Mouse (Mus musculus): ENCODE results near the gene Cd8b1. TPM values are rescaled to one million over a fixed set of nuclear protein-coding genes. Genes with fewer than 3 reads are reported as not detected.

Gene Cd8b1
- polyA plus RNA-seq, 1 experiment from 2014 or later: not detected

DNA sequence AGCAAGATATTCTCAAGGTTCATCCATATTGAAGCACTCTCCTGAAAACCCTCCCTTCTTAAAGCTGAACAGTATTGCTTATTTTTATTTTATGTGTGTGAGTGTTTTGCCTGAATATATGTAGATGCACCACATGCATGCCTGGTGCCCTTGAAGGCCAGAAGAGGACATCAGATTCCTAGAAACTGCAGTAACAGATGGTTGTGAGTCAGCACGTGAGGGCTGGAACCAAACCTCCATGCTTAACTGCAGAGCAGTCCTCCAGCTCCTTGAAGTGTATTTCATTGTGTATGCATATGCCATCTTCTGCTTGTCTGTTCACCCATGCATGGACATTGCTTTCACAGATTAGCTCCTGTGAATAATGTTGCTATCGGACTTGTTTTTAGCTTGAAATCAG is 41.4 kb downstream of the Cd8b1 start:
- TF ChIP-seq CTCF (IDR thresholded peaks at IDR 0.05; ENCODE audit: low read depth) (no peak), EP300 (IDR thresholded peaks at IDR 0.05; ENCODE audit: low read depth) (no peak)
- ATAC-seq: no peak

DNA sequence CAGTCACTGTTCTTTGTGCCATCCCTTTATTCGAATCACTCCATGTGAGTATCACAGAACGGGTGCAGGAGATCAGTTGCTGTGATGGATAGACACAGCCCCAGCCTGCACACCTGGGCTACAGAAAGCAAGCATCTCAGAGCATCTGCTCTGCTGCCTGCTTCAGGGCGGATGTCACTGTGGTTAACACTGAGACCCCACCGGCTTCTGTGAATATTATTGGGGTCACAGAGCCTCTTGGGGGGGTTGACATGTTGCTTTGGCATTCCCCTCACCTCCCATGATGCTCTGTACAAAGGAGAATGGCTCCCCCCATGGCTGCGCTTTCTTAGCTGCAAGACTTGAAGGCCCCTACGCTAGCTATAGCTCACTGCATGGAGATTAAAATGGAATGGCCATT is 46.8 kb downstream of the Cd8b1 start:
- Histone ChIP-seq H3K4me2 (ENCODE audit: low read depth, low read length) (no peak overlapping the region), H3K9me3 (ENCODE audit: low read length) (no peaks in the 10 kb centered on the region), H3K4me1 (ENCODE audit: insufficient read depth) (no peaks in the 10 kb centered on the region), H3K27me3 (ENCODE audit: insufficient read depth, low read length) (no peaks in the 10 kb centered on the region), H3K36me3 (replicated peaks; ENCODE audit: insufficient read depth, low read length) (no peaks in the 10 kb centered on the region), H3K27ac (ENCODE audit: low read depth) (no peak overlapping the region), H3K9ac (replicated peaks) (no peak overlapping the region), H3K4me3 (ENCODE audit: low read depth, low read length) (no peak overlapping the region)
- ATAC-seq (no peak), DNase-seq (no peak)
- TF ChIP-seq EP300 (IDR thresholded peaks at IDR 0.05; ENCODE audit: low read depth) (no peak), CTCF (IDR thresholded peaks at IDR 0.05; ENCODE audit: low read depth) (no peak)
- 76% methylated on average over 6 of the region's 6 CpGs for WGBS (ENCODE audit: insufficient replicate concordance)

More for the DNA sequence above, 41.4 kb downstream of the Cd8b1 start:
- WGBS (ENCODE audit: insufficient replicate concordance): 72% methylated on average over 2 of the region's 2 CpGs
- H3K36me3 ChIP-seq (replicated peaks; ENCODE audit: insufficient read depth, low read length): no peaks in the 10 kb centered on the region
- no peak overlapping the region for H3K9ac ChIP-seq (replicated peaks)
- H3K4me1 ChIP-seq (ENCODE audit: insufficient read depth): no peaks in the 10 kb centered on the region
- H3K27me3 ChIP-seq (ENCODE audit: insufficient read depth, low read length): no peaks in the 10 kb centered on the region
- no peak overlapping the region for H3K4me2 ChIP-seq (ENCODE audit: low read depth, low read length)
- H3K27ac ChIP-seq (ENCODE audit: low read depth): no peak overlapping the region
- H3K9me3 ChIP-seq (ENCODE audit: low read length): no peaks in the 10 kb centered on the region
- H3K4me3 ChIP-seq (ENCODE audit: low read depth, low read length): no peak overlapping the region
- DNase-seq: no peak

DNA sequence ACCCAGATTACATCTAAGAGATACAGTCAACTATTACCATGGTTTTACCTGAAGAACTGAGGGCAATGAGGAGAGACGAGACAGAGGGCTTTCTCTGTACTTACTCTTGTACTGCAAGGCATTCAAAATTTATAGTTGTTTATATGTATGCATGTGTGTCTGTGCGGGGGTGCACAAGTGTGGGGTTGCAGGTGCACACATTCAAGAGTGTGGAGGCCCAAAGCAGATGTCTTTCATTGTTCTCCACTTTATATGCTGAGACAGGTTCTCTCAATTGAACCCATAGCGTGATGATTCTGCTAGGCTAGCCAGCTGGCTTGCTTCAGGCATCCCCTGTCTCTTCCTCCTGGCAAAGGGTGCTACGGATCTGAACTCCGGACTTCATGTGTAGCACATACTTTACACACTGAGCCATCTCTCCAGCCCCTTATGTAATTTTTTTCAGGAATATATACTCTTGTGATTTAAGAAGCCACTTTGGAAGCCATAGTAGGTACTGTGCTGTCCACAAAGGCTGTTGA is 48.6 kb downstream of the Cd8b1 start:
- Histone ChIP-seq H3K36me3 (replicated peaks; ENCODE audit: insufficient read depth, low read length) (no peaks in the 10 kb centered on the region), H3K4me2 (ENCODE audit: low read depth, low read length) (no peak overlapping the region), H3K27me3 (ENCODE audit: insufficient read depth, low read length) (no peaks in the 10 kb centered on the region), H3K4me3 (ENCODE audit: low read depth, low read length) (no peak overlapping the region), H3K4me1 (ENCODE audit: insufficient read depth) (no peaks in the 10 kb centered on the region), H3K9me3 (ENCODE audit: low read length) (no peaks in the 10 kb centered on the region), H3K27ac (ENCODE audit: low read depth) (no peak overlapping the region), H3K9ac (replicated peaks) (no peak overlapping the region)
- WGBS (ENCODE audit: insufficient replicate concordance): 77% methylated on average over 5 of the region's 5 CpGs
- ATAC-seq (no peak), DNase-seq (no peak)
- no peak for TF ChIP-seq EP300 (IDR thresholded peaks at IDR 0.05; ENCODE audit: low read depth)
- no peak for TF ChIP-seq CTCF (IDR thresholded peaks at IDR 0.05; ENCODE audit: low read depth)

DNA sequence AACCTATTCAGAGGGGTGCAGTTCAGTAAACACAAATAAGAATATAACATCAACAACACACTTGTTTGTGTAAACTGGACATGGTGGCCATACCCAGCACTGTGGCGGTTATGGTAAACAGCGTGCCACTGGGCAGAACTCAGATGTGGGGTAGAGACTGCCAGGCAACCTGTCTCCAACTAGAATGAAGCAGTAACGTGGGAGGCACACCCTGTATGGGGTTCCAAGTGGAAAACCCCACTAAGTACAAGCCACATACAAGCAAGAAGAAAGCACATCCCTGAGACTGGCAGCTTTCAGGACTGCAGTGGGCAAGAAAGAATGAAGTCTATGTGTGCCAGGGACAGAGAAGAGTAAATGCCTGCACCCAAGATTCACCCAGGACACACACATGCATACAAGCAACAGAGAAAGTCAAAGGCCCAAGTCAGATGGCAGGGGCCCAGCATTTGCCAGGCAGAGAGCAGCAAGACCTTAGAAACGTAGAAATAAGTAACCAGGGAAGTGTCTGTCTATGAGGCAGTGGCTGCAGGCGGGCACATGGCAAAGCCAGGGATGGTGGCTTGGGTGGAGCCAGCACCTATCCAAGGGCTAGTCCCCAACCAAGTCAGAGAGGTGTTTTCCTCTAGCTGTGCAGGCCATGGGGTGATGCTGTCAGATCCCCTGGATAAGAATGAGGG is 49.6 kb downstream of the Cd8b1 start:
- Histone ChIP-seq H3K36me3 (replicated peaks; ENCODE audit: insufficient read depth, low read length) (no peaks in the 10 kb centered on the region), H3K4me3 (ENCODE audit: low read depth, low read length) (no peak overlapping the region), H3K9ac (replicated peaks) (no peak overlapping the region), H3K4me1 (ENCODE audit: insufficient read depth) (no peaks in the 10 kb centered on the region), H3K4me2 (ENCODE audit: low read depth, low read length) (no peak overlapping the region), H3K9me3 (ENCODE audit: low read length) (no peaks in the 10 kb centered on the region), H3K27ac (ENCODE audit: low read depth) (no peak overlapping the region), H3K27me3 (ENCODE audit: insufficient read depth, low read length) (no peaks in the 10 kb centered on the region)
- TF ChIP-seq CTCF (IDR thresholded peaks at IDR 0.05; ENCODE audit: low read depth) (no peak), EP300 (IDR thresholded peaks at IDR 0.05; ENCODE audit: low read depth) (no peak)
- DNase-seq (no peak), ATAC-seq (no peak)
- 78% methylated on average over 5 of the region's 5 CpGs for WGBS (ENCODE audit: insufficient replicate concordance)

DNA sequence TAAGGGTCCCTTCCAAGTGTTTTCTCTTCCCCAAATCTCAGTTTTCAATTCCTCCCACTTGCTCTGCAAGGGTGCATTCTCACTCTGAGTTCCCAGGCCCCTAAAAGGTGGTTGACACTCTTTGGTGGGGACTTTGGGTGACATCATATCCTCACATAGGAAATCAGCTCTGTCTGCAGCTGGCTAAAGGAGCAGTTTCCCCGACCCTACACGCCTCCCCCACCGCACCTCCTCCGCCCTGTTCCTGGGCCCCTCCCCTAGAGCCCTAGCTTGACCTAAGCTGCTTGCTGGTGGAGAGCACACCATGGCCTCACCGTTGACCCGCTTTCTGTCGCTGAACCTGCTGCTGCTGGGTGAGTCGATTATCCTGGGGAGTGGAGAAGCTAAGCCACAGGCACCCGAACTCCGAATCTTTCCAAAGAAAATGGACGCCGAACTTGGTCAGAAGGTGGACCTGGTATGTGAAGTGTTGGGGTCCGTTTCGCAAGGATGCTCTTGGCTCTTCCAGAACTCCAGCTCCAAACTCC is 50.7 kb downstream of the Cd8b1 start, which contains the start of gene Cd8a:
Gene Cd8a (plus strand): TSS at position 179 of the 527 bp plus-strand sequence.
- no peak within 1 kb of the TSS for H3K4me2 ChIP-seq (ENCODE audit: low read depth, low read length)
- ATAC-seq: no peak
- TF ChIP-seq CTCF (IDR thresholded peaks at IDR 0.05; ENCODE audit: low read depth): no peak
- TF ChIP-seq EP300 (IDR thresholded peaks at IDR 0.05; ENCODE audit: low read depth): no peak
- no peak for DNase-seq
- no peaks in the 10 kb centered on the region for H3K9me3 ChIP-seq (ENCODE audit: low read length)
- no peaks in the 10 kb centered on the region for H3K4me1 ChIP-seq (ENCODE audit: insufficient read depth)
- no peak within 1 kb of the TSS for H3K27ac ChIP-seq (ENCODE audit: low read depth)
- no peaks in the 10 kb centered on the region for H3K27me3 ChIP-seq (ENCODE audit: insufficient read depth, low read length)
- H3K4me3 ChIP-seq (ENCODE audit: low read depth, low read length): no peak within 1 kb of the TSS
- 64% methylated on average over 14 of the region's 14 CpGs for WGBS (ENCODE audit: insufficient replicate concordance)
- no peaks in the 10 kb centered on the region for H3K36me3 ChIP-seq (replicated peaks; ENCODE audit: insufficient read depth, low read length)
- no peak within 1 kb of the TSS for H3K9ac ChIP-seq (replicated peaks)

DNA sequence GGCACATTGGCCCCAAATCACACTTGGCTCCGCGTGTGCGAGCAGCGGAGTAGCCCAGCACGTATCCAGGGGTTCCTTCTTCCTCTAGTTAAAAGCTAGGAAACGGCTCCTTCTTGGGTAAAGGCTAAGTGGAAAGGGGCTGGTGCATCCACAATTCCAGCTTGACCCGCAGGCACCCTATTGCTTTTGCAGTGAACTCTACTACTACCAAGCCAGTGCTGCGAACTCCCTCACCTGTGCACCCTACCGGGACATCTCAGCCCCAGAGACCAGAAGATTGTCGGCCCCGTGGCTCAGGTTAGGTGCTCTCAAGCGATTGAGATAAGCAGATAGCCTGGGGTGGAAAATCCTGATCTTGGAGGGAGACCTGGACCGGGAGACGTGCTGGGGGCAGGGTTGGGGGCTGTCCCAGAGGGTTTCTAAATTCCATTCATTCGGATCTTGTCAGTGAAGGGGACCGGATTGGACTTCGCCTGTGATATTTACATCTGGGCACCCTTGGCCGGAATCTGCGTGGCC is 51.8 kb downstream of the Cd8b1 start:
- DNase-seq (no peak), ATAC-seq (no peak)
- Histone ChIP-seq H3K9ac (replicated peaks) (no peak overlapping the region), H3K9me3 (ENCODE audit: low read length) (no peaks in the 10 kb centered on the region), H3K4me1 (ENCODE audit: insufficient read depth) (no peaks in the 10 kb centered on the region), H3K27ac (ENCODE audit: low read depth) (no peak overlapping the region), H3K27me3 (ENCODE audit: insufficient read depth, low read length) (no peaks in the 10 kb centered on the region), H3K36me3 (replicated peaks; ENCODE audit: insufficient read depth, low read length) (no peaks in the 10 kb centered on the region), H3K4me2 (ENCODE audit: low read depth, low read length) (no peak overlapping the region), H3K4me3 (ENCODE audit: low read depth, low read length) (no peak overlapping the region)
- 81% methylated on average over 19 of the region's 19 CpGs for WGBS (ENCODE audit: insufficient replicate concordance)
- TF ChIP-seq EP300 (IDR thresholded peaks at IDR 0.05; ENCODE audit: low read depth) (no peak), CTCF (IDR thresholded peaks at IDR 0.05; ENCODE audit: low read depth) (no peak)

Data from liver, postnatal 0 days (tissue).